Mouse (Mus musculus) cortical plate, adult 2 months (tissue): ENCODE measurements at regions not wholly inside any gene's neighbourhood (a gene's known extent, or its start where the extent isn't known, plus 50 kb on each side); places are given as distances from the start of the nearest gene placed in this dataset.

Experiments used
- H3K27ac ChIP-seq: fragments of 200-500 bp; 2 replicates; pipeline ENCODE4 v1.5.1; 2012; ENCODE audit warnings: low read length, control low read depth, inconsistent platforms; ENCODE audit not compliant: insufficient read depth
- H3K4me1 ChIP-seq: fragments of 200-500 bp; 2 replicates; pipeline ENCODE4 v1.6.1; 2011; ENCODE audit warnings: low read length; ENCODE audit not compliant: control insufficient read depth, insufficient read depth
- H3K4me3 ChIP-seq: fragments of 200-500 bp; 2 replicates; pipeline ENCODE4 v1.5.1; 2011; ENCODE audit warnings: mild to moderate bottlenecking, low read length, control low read depth; ENCODE audit not compliant: insufficient read depth
- CTCF ChIP-seq: fragments of 200-500 bp; IDR thresholded peaks from 2 replicates; pipeline ENCODE4 v1.5.1; 2011; ENCODE audit warnings: mild to moderate bottlenecking, control low read depth, low read length; ENCODE audit not compliant: insufficient read depth; ENCODE audit errors: extremely low read depth
- POLR2A ChIP-seq: fragments of 200-500 bp; IDR thresholded peaks from 2 replicates; pipeline ENCODE4 v1.6.1; 2011; ENCODE audit warnings: mild to moderate bottlenecking, low read length, control low read depth; ENCODE audit not compliant: insufficient read depth; ENCODE audit errors: extremely low read depth

GRCm38 (mm10) chr3:157750266-157750665 is 174.6 kb downstream of the Cth start:
- Histone ChIP-seq H3K4me1 (peaks cover 4% of the 10 kb centered on the region), H3K27ac (no peak overlapping the region), H3K4me3 (no peak overlapping the region)
- TF ChIP-seq CTCF (no peak), POLR2A (no peak)

- H3K27ac ChIP-seq, result no peak overlapping the region
- peaks cover 4% of the 10 kb centered on the region for H3K4me1 ChIP-seq
- no peak overlapping the region for H3K4me3 ChIP-seq
- TF ChIP-seq POLR2A, result no peak
- no peak for TF ChIP-seq CTCF
Observed at GRCm38 (mm10) chr3:157748395-157749037, 176.4 kb downstream of the Cth start.

GRCm38 (mm10) chr3:157743000-157743399 is 176.3 kb downstream of the Ptger3 start:
- no peaks in the 10 kb centered on the region for H3K4me1 ChIP-seq
- H3K27ac ChIP-seq, result no peak overlapping the region
- TF ChIP-seq CTCF, result no peak
- TF ChIP-seq POLR2A, result no peak
- no peak overlapping the region for H3K4me3 ChIP-seq

- no peaks in the 10 kb centered on the region for H3K4me1 ChIP-seq
- H3K27ac ChIP-seq, result no peak overlapping the region
- no peak for TF ChIP-seq POLR2A
- TF ChIP-seq CTCF, result no peak
- H3K4me3 ChIP-seq, result no peak overlapping the region
Observed at GRCm38 (mm10) chr3:157739628-157740294, 173.1 kb downstream of the Ptger3 start.

GRCm38 (mm10) chr3:157732136-157732940 is 165.6 kb downstream of the Ptger3 start:
- Histone ChIP-seq H3K4me3 (no peak overlapping the region), H3K27ac (no peak overlapping the region), H3K4me1 (no peaks in the 10 kb centered on the region)
- TF ChIP-seq POLR2A (no peak), CTCF (no peak)

- Histone ChIP-seq H3K4me3 (no peak overlapping the region), H3K27ac (no peak overlapping the region), H3K4me1 (no peaks in the 10 kb centered on the region)
- TF ChIP-seq POLR2A (no peak), CTCF (no peak)
Observed at GRCm38 (mm10) chr3:157729711-157730367, 163.1 kb downstream of the Ptger3 start.

- Histone ChIP-seq H3K4me1 (no peaks in the 10 kb centered on the region), H3K4me3 (no peak overlapping the region), H3K27ac (no peak overlapping the region)
- no peak for TF ChIP-seq CTCF
- no peak for TF ChIP-seq POLR2A
Observed at GRCm38 (mm10) chr3:157724542-157724941, 157.8 kb downstream of the Ptger3 start.

GRCm38 (mm10) chr3:157723184-157723583 is 156.5 kb downstream of the Ptger3 start:
- TF ChIP-seq POLR2A (no peak), CTCF (no peak)
- H3K27ac ChIP-seq, result no peak overlapping the region
- H3K4me3 ChIP-seq, result no peak overlapping the region
- H3K4me1 ChIP-seq, result no peaks in the 10 kb centered on the region

- TF ChIP-seq CTCF, result peak; percentile 79
- TF ChIP-seq POLR2A, result no peak
- H3K27ac ChIP-seq, result no peak overlapping the region
- H3K4me3 ChIP-seq, result no peak overlapping the region
- H3K4me1 ChIP-seq, result no peaks in the 10 kb centered on the region
Observed at GRCm38 (mm10) chr3:157717313-157717921, 150.7 kb downstream of the Ptger3 start.
